Mouse (Mus musculus): ENCODE results near the gene Mmp12. TPM values are rescaled to one million over a fixed set of nuclear protein-coding genes. Genes with fewer than 3 reads are reported as not detected.

Gene Mmp12
- polyA plus RNA-seq (2014; fragmentation: Illumina TruSeq; extraction: RNeasy Lipid Tissue Mini Kit (QIAGEN cat#74804)) = 71.6 TPM

GRCm38 (mm10) chr9:7344107-7344506, at the start of gene Mmp12:
TSS of gene Mmp12 (plus strand) at chr9:7344381.

GRCm38 (mm10) chr9:7387947-7388346, 43.8 kb downstream of the Mmp12 start, which contains the start of gene Mmp1b:
TSS of gene Mmp1b (minus strand) at chr9:7388047.

Other genes with a start within 250 kb of the Mmp12 start
- gene Dync2h1, start 159.9 kb upstream of the Mmp12 start, polyA plus RNA-seq (2014; fragmentation: Illumina TruSeq; extraction: RNeasy Lipid Tissue Mini Kit (QIAGEN cat#74804)) = 18.7 TPM
- gene Dcun1d5, start 159.9 kb upstream of the Mmp12 start, polyA plus RNA-seq (2014; fragmentation: Illumina TruSeq; extraction: RNeasy Lipid Tissue Mini Kit (QIAGEN cat#74804)) = 180 TPM
- 1.0 TPM for gene Mmp13, start 71.9 kb upstream of the Mmp12 start, polyA plus RNA-seq (2014; fragmentation: Illumina TruSeq; extraction: RNeasy Lipid Tissue Mini Kit (QIAGEN cat#74804))
- not detected for gene Mmp1b, start 43.7 kb downstream of the Mmp12 start, polyA plus RNA-seq (2014; fragmentation: Illumina TruSeq; extraction: RNeasy Lipid Tissue Mini Kit (QIAGEN cat#74804))
- 3.8 TPM for gene Mmp3, start 101.4 kb downstream of the Mmp12 start, polyA plus RNA-seq (2014; fragmentation: Illumina TruSeq; extraction: RNeasy Lipid Tissue Mini Kit (QIAGEN cat#74804))
- not detected for gene Mmp10, start 158.0 kb downstream of the Mmp12 start, polyA plus RNA-seq (2014; fragmentation: Illumina TruSeq; extraction: RNeasy Lipid Tissue Mini Kit (QIAGEN cat#74804))
- 3.1 TPM for gene Mmp8, start 214.1 kb downstream of the Mmp12 start, polyA plus RNA-seq (2014; fragmentation: Illumina TruSeq; extraction: RNeasy Lipid Tissue Mini Kit (QIAGEN cat#74804))
- 1.5 TPM for gene Mmp27, start 227.0 kb downstream of the Mmp12 start, polyA plus RNA-seq (2014; fragmentation: Illumina TruSeq; extraction: RNeasy Lipid Tissue Mini Kit (QIAGEN cat#74804))

All from ovary, adult 10 weeks (tissue).